Mouse (Mus musculus) gastrocnemius, adult 18-20 months (tissue): ENCODE data around the gene Psmd5. TPM values are rescaled to one million over a fixed set of nuclear protein-coding genes. Genes with fewer than 3 reads are reported as not detected.
"Not testable (repeated sequence)": the region's sequence is repeated elsewhere in the genome, so short reads cannot be mapped to it uniquely, and the experiment has no call there.

Experiments used
- DNase-seq: peaks from one replicate; pipeline ENCODE4 v3.0.0; 2021; ENCODE audit warnings: low spot score
- total RNA-seq, 2 experiments: library from RNA; stranded (reverse); gene quantifications; 2 replicates each; pipeline ENCODE4 v1.2.3; 2021

The Psmd5 gene
- total RNA-seq, 2 experiments from 2014 or later = 11.9 to 17.4 TPM

GRCm38 (mm10) chr2:34827591-34827990 is 47.2 kb downstream of the Psmd5 start:
- DNase-seq = no peak

GRCm38 (mm10) chr2:34826460-34827231 is 48.1 kb downstream of the Psmd5 start:
- no peak for DNase-seq

- peak; percentile 91 for DNase-seq
Measured at GRCm38 (mm10) chr2:34825827-34826459, 48.8 kb downstream of the Psmd5 start, which contains the start of gene Fbxw2. Gene Fbxw2, minus strand, starts transcription at chr2:34826311.

DNA sequence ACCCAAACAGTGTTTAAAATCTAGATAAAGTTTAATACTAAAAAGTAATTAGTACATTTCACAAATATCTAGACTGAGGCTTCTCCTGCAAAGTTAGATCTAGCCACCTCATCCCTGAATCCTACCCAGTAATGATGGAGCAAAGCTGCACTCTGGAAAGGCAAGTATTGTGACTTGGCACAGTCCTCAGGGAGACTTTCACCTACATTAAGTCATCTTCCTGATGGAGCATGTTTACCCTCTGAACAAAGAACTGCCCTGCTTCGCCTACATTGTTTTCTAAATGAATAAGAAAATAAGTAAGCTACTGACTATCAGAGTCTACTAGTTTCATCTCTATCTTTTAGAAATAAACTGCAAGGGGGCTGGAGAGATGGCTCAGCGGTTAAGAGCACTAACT is 56.3 kb downstream of the Psmd5 start:
- DNase-seq = no peak

- not testable (repeated sequence) for DNase-seq
Measured at GRCm38 (mm10) chr2:34815893-34816292, 58.9 kb downstream of the Psmd5 start.

GRCm38 (mm10) chr2:34812706-34813105 is 62.1 kb downstream of the Psmd5 start:
- DNase-seq = no peak

DNA sequence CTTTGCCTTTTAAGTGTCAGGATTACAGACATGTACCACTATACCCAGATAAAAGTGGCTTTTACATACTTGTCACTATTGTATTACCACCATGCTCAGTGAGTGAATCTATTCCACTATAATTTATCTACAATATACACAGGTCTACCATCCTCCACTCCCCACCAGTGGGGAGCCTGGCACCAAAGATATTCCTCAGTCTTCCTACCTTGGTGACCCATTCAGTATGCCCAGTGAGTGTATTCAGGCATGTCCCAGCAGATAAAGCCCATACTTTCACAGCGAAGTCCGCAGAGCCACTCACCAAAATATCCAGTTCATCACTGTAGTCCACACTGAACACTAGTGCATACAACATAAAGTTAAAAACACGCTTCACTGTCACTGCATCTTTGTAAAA is 64.0 kb downstream of the Psmd5 start:
- DNase-seq = no peak

- DNase-seq = no peak
Measured at GRCm38 (mm10) chr2:34809568-34809967, 65.2 kb downstream of the Psmd5 start.

GRCm38 (mm10) chr2:34808057-34808456 is 66.7 kb downstream of the Psmd5 start:
- no peak for DNase-seq

GRCm38 (mm10) chr2:34805364-34805950 is 69.3 kb downstream of the Psmd5 start:
- DNase-seq = no peak

DNA sequence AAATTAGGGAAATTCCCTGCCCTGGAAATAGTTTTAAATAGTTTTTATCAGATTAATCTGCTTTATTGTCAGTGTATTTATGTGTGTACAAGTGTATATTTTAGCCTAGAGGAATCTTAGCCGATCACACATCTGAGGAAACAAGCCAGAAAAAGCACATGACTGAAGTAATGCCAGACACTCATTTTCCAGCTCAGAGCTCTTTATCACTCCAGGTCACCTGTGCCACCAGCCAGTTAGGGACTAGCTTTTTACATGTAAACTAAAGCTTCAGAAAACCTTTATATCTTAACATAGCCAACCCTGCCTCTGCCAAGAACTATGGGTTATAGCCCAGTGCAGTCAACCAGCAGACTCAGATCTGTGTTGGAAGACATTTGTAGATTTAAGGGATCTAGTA is 70.0 kb downstream of the Psmd5 start:
- DNase-seq = no peak

- DNase-seq = no peak
Measured at GRCm38 (mm10) chr2:34804172-34804571, 70.6 kb downstream of the Psmd5 start.

- no peak for DNase-seq
Measured at GRCm38 (mm10) chr2:34803746-34804145, 71.0 kb downstream of the Psmd5 start.

GRCm38 (mm10) chr2:34802565-34803245 is 72.1 kb downstream of the Psmd5 start:
- peak; percentile 22 for DNase-seq

DNA sequence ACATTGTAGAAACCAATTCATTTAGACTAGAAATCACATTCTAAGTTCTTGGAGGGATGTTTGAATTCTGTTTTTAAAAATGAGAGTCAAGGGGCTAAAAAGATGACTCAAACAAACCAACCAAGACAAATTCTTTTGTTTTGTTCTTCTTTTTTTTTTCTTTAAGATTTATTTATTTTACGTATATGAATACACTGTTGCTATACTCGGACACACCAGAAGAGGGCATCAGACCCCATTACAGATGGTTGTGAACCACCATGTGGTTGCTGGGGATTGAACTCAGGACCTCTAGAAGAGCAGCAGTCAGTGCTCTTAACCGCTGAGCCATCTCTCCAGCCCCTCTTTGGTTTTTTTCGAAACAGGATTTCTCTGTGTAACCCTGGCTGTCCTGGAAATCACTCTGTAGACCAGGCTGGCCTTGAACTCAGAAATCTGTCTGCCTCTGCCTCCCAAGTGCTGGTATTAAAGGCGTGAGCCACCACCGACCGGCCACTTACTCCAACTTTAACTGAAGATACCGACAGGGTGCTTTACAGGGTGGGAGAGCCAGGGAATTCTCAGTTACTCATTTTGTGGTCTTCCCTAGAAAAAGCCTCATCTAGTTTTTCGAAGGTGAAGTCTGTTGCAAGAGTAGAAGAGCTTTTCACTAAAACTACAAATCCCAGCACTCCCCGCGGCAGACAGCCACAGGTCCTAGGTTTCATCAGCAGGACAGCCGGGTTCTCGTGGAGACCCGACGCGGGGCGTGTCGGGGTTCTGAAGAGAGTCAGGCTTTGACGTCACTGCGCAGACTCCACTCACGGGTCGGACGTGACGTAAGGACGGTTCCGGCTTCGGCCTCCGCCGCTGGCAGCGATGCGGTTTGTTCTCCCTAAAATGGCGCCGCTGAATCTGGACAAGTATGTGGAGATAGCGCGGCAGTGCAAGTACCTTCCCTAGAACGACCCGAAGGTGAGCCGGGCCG is 73.0 kb downstream of the Psmd5 start:
- DNase-seq = peak; percentile 98

- DNase-seq = no peak
Measured at GRCm38 (mm10) chr2:34800371-34800770, 74.4 kb downstream of the Psmd5 start.

Other genes starting within 250 kb of the Psmd5 start
- gene Gapvd1, start 119.7 kb downstream of the Psmd5 start, total RNA-seq = 10 to 100 TPM; 32.3 to 32.8 TPM
- 100 to 1,000 TPM; 138 to 213 TPM for gene Hspa5, start 103.0 kb downstream of the Psmd5 start, total RNA-seq
- 10 to 100 TPM; 10.2 to 11.5 TPM for gene Rabepk, start 75.1 kb downstream of the Psmd5 start, total RNA-seq
- 10 to 100 TPM; 48.0 to 50.7 TPM for gene Fbxw2, start 48.7 kb downstream of the Psmd5 start, total RNA-seq
- under 1 TPM; 0.36 to 0.62 TPM for gene Gm34653, start 42.0 kb downstream of the Psmd5 start, total RNA-seq
- under 1 TPM; 0.33 to 0.37 TPM for gene Cutal, start 572 bp downstream of the Psmd5 start, total RNA-seq
- under 1 TPM; 0.59 to 0.71 TPM for gene Phf19, start 39.1 kb upstream of the Psmd5 start, total RNA-seq
- under 1 TPM; 0.30 to 0.97 TPM for gene Traf1, start 86.8 kb upstream of the Psmd5 start, total RNA-seq
- under 1 TPM in 1 of 2 experiments, not detected in 1; 0.19 TPM for gene Hc, start 186.5 kb upstream of the Psmd5 start, total RNA-seq
- gene AI182371, start 226.6 kb upstream of the Psmd5 start, total RNA-seq = not detected
- 1 to 10 TPM; 4.3 to 5.4 TPM for gene Cntrl, start 234.5 kb upstream of the Psmd5 start, total RNA-seq